ENCODE assay signal across 9 mouse cellular contexts in genomic region chr5:147925935-147926604, GRCm38 (mm10). TPM values are rescaled to one million over a fixed set of nuclear protein-coding genes. Genes with fewer than 3 reads are reported as not detected.
A peak's percentile ranks its signal among the peaks of the same experiment; 100 is the strongest.
DNase-seq lines count a peak whose midpoint lies in the region; TF ChIP-seq lines count a peak whose summit lies in the region.
"Had no signal": no experiment of that assay in that cellular context is flagged by ENCODE, and none has a peak within 500 bp of the region (broad histone marks: within the 10 kb centered on the region; RNA-seq: fewer than 3 reads in every experiment).

No protein-coding gene starts in this region.

- H3K9me3 ChIP-seq in limb, embryonic 10.5 days (replicated peaks): no peaks in the 10 kb centered on the region
- H3K9me3 ChIP-seq in forebrain, embryonic 10.5 days: no peaks in the 10 kb centered on the region
- H3K9me3 ChIP-seq: neural tube, embryonic 12.5 days had no signal

- no peaks in the 10 kb centered on the region for H3K79me2 ChIP-seq in heart, adult 2 months (replicated peaks; ENCODE audit: control insufficient read depth, insufficient read depth, low read length)

- TF ChIP-seq CTCF in heart, adult 2 months (IDR thresholded peaks at IDR 0.05): peak; percentile 78
- peak; percentile 98 for TF ChIP-seq CTCF in testis, adult 2 months (IDR thresholded peaks at IDR 0.05; ENCODE audit: control insufficient read depth, insufficient read depth, insufficient replicate concordance, low read depth, low read length)

- no peaks in the 10 kb centered on the region for H3K36me3 ChIP-seq in heart, adult 2 months (ENCODE audit: control insufficient read depth, insufficient read depth, low read length)
- H3K36me3 ChIP-seq in limb, embryonic 10.5 days: no peaks in the 10 kb centered on the region
- no peaks in the 10 kb centered on the region for H3K36me3 ChIP-seq in testis, adult 2 months (ENCODE audit: control insufficient read depth, insufficient read depth, low read length)
- H3K36me3 ChIP-seq in forebrain, embryonic 10.5 days (replicated peaks): no peaks in the 10 kb centered on the region
- H3K36me3 ChIP-seq: neural tube, embryonic 12.5 days had no signal

- no peak for TF ChIP-seq POLR2A in heart, adult 2 months (IDR thresholded peaks at IDR 0.05; ENCODE audit: insufficient read depth, low read depth, low read length)
- no peak for TF ChIP-seq POLR2A in testis, adult 2 months (IDR thresholded peaks at IDR 0.05; ENCODE audit: control insufficient read depth, low read depth, low read length)

- peak in 1 of 2 experiments; percentile 35 for DNase-seq in heart, adult 2 months
- DNase-seq in heart, postnatal 25 days (ENCODE audit: low spot score): no peak
- DNase-seq in A20 (ENCODE audit: low read depth, low spot score): peak; percentile 36
- DNase-seq in c-Kit-positive CD71-positive TER-119-positive erythroid progenitor cells, embryonic 14.5 days (ENCODE audit: low spot score): peak; percentile 31
- peak; percentile 44 for DNase-seq in limb, embryonic 10.5 days (ENCODE audit: low spot score)
- no peak for DNase-seq in forebrain, embryonic 10.5 days (ENCODE audit: extremely low spot score, low spot score)
- DNase-seq in layer of hippocampus, adult 8-10 months (ENCODE audit: low spot score in 2 of 2): no peak

- H3K9ac ChIP-seq in heart, adult 2 months (ENCODE audit: low read depth, low read length): no peak overlapping the region
- H3K9ac ChIP-seq: neural tube, embryonic 12.5 days had no signal

- 56% methylated on average over 15 of the region's 15 CpGs for WGBS in heart, adult 2 months
- WGBS in limb, embryonic 10.5 days: 65% methylated on average over 15 of the region's 15 CpGs
- WGBS in forebrain, embryonic 10.5 days: 71% methylated on average over 15 of the region's 15 CpGs

- H3K27ac ChIP-seq in heart, adult 2 months: no peak overlapping the region
- no peak overlapping the region for H3K27ac ChIP-seq in limb, embryonic 10.5 days
- no peak overlapping the region for H3K27ac ChIP-seq in testis, adult 2 months (ENCODE audit: control insufficient read depth, insufficient read depth, low read depth, low read length)
- no peak overlapping the region for H3K27ac ChIP-seq in forebrain, embryonic 10.5 days
- H3K27ac ChIP-seq: neural tube, embryonic 12.5 days had no signal

- intact Hi-C loops in heart, adult 2 months (cut with DNase I): loop anchor here (10.0 kb wide), 1 partner anchor 511 kb away; no protein-coding TSS in a partner anchor
- intact Hi-C loops in heart, postnatal 25 days (cut with DNase I): loop anchor here (5.0 kb wide), 1 partner anchor 59 kb away; no protein-coding TSS in a partner anchor

- no peak for TF ChIP-seq EP300 in heart, adult 2 months (IDR thresholded peaks at IDR 0.05; ENCODE audit: insufficient read depth, low read depth, low read length)

- no peaks in the 10 kb centered on the region; the same call in 1 of the 2 replicates for H3K4me1 ChIP-seq in heart, adult 2 months (ENCODE audit: control insufficient read depth, insufficient read depth, low read length)
- no peaks in the 10 kb centered on the region for H3K4me1 ChIP-seq in limb, embryonic 10.5 days
- H3K4me1 ChIP-seq in testis, adult 2 months (ENCODE audit: control insufficient read depth, insufficient read depth, low read length): peaks cover 5% of the 10 kb centered on the region
- H3K4me1 ChIP-seq in forebrain, embryonic 10.5 days: no peaks in the 10 kb centered on the region
- H3K4me1 ChIP-seq: neural tube, embryonic 12.5 days had no signal

- no peaks in the 10 kb centered on the region for H3K27me3 ChIP-seq in heart, adult 2 months (ENCODE audit: control insufficient read depth, insufficient read depth, low read length)
- H3K27me3 ChIP-seq in limb, embryonic 10.5 days (ENCODE audit: low read depth, poor library complexity, severe bottlenecking): no peaks in the 10 kb centered on the region
- no peaks in the 10 kb centered on the region for H3K27me3 ChIP-seq in testis, adult 2 months (ENCODE audit: control insufficient read depth, insufficient read depth, low read length)
- no peaks in the 10 kb centered on the region for H3K27me3 ChIP-seq in forebrain, embryonic 10.5 days (ENCODE audit: poor library complexity, severe bottlenecking)
- H3K27me3 ChIP-seq: neural tube, embryonic 12.5 days had no signal

- H3K4me3 ChIP-seq in heart, adult 2 months: no peak overlapping the region
- no peak overlapping the region for H3K4me3 ChIP-seq in limb, embryonic 10.5 days
- no peak overlapping the region for H3K4me3 ChIP-seq in testis, adult 2 months (ENCODE audit: control insufficient read depth, low read depth, low read length)
- H3K4me3 ChIP-seq in forebrain, embryonic 10.5 days: no peak overlapping the region
- H3K4me3 ChIP-seq: neural tube, embryonic 12.5 days had no signal

RNA-seq across cellular contexts. Expression of gene Mtus2, which starts 31.1 kb away (rescaled TPM):
- total RNA-seq in heart, adult 2 months (2021): 100 to 1,000 TPM in 1 of 2 experiments, 10 to 100 TPM in 1; 96.9 to 109 TPM
- 53.5 and 82.6 TPM in 2 replicates for polyA plus RNA-seq in heart, adult 2 months (2012; rRNA removed)
- 100 to 1,000 TPM in 1 of 2 experiments, 10 to 100 TPM in 1; 98.1 to 109 TPM for total RNA-seq in heart, postnatal 25 days (2021)
- 3.0 and 3.4 TPM in 2 replicates for polyA plus RNA-seq in limb, embryonic 10.5 days (2016; fragmentation: Nextera tagmentation; extraction: Ambion mirVana)
- 1.1 and 1.8 TPM in 2 replicates for polyA plus RNA-seq in testis, adult 2 months (2012; rRNA removed)
- 2.0 and 3.5 TPM in 2 replicates for polyA plus RNA-seq in forebrain, embryonic 10.5 days (2016; fragmentation: Nextera tagmentation; extraction: Ambion mirVana)
- total RNA-seq in layer of hippocampus, adult 8-10 months (2022): 10 to 100 TPM; 27.7 to 34.9 (median 33.8) TPM

RNA-seq across cellular contexts. Expression of gene Slc46a3, which starts 31.5 kb away (rescaled TPM):
- 10 to 100 TPM in 1 of 2 experiments, 1 to 10 TPM in 1; 7.1 to 16.4 TPM for total RNA-seq in heart, adult 2 months (2021)
- polyA plus RNA-seq in heart, adult 2 months (2012; rRNA removed): 22.5 and 30.1 TPM in 2 replicates
- total RNA-seq in heart, postnatal 25 days (2021): 10 to 100 TPM; 11.7 to 12.7 TPM
- polyA plus RNA-seq in limb, embryonic 10.5 days (2016; fragmentation: Nextera tagmentation; extraction: Ambion mirVana): 1.3 and 2.4 TPM in 2 replicates
- 3.2 and 6.4 TPM in 2 replicates for polyA plus RNA-seq in testis, adult 2 months (2012; rRNA removed)
- polyA plus RNA-seq in forebrain, embryonic 10.5 days (2016; fragmentation: Nextera tagmentation; extraction: Ambion mirVana): 3.3 and 3.9 TPM in 2 replicates
- total RNA-seq in layer of hippocampus, adult 8-10 months (2022): 10 to 100 TPM in 1 of 4 experiments, 1 to 10 TPM in 3; 7.9 to 11.4 (median 9.6) TPM

Comparison
In these comparisons a context has a peak if more than half of its experiments do, and no peak if none do; other contexts are left out.
1. DNase-seq: peak in A20 (single experiment), c-Kit-positive CD71-positive TER-119-positive erythroid progenitor cells, embryonic 14.5 days (single experiment) and limb, embryonic 10.5 days (single experiment); none in heart, postnatal 25 days (single experiment), forebrain, embryonic 10.5 days (single experiment) and layer of hippocampus, adult 8-10 months (0 of 2).
2. RNA of gene Mtus2, which starts 31.1 kb away (polyA plus RNA-seq): 53.5 to 82.6 TPM in heart, adult 2 months; 2.0 to 3.5 TPM in forebrain, embryonic 10.5 days, 3.0 to 3.4 TPM in limb, embryonic 10.5 days and 1.1 to 1.8 TPM in testis, adult 2 months; every median in the first group is over 10 times any median in the second.